Mouse (Mus musculus) liver, embryonic 14.5 days (tissue): Measurements from ENCODE around the gene Carmil1.

Source experiments
- CTCF ChIP-seq: IDR thresholded peaks from 2 replicates; pipeline ENCODE4 v1.5.1; 2016; ENCODE audit warnings: antibody characterized with exemption, low read depth, control low read depth
- EP300 ChIP-seq: IDR thresholded peaks from 2 replicates; pipeline ENCODE4 v1.6.1; 2016; ENCODE audit warnings: antibody characterized with exemption, low read depth

DNA sequence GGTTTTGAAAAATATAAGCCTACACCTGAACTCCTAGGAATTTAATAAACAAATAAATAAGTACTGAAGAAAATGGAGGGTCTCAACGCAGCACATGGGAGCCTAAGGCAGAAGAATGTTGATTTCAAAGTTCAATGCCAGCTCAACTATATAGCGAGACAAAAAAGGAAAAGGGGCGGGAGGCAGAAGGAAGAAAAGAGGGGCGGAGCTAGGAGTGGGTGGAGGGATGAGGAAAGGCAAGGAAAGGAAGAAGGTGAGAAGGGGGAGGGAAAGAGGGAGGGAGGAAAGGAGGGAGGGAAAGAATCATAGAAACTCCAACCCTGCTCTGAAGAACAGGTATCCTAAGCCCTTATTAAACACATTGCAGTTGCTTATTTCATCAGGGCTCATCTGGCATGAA is 119.5 kb downstream of the Carmil1 start:
- no peak for TF ChIP-seq CTCF
- TF ChIP-seq EP300 = no peak
